Mouse (Mus musculus): ENCODE measurements around the gene Akr1b3. TPM values are rescaled to one million over a fixed set of nuclear protein-coding genes. Genes with fewer than 3 reads are reported as not detected.
A peak's percentile ranks its signal among the peaks of the same experiment; 100 is the strongest.
"Not testable (repeated sequence)": the region's sequence is repeated elsewhere in the genome, so short reads cannot be mapped to it uniquely, and the experiment has no call there.

Gene Akr1b3
- 100 to 1,000 TPM; 202 to 210 TPM for total RNA-seq (2021)
- long read RNA-seq, experiment 1, transcript Akr1b3-201 (10 exons, 1,387 nt) = major isoform, 103 of 112 reads
- long read RNA-seq, experiment 1, partial matches to known transcripts = 5 of 112 reads
- long read RNA-seq, experiment 1, other reads (novel, unspliced or antisense) = 3 of 112 reads
- long read RNA-seq, experiment 2, transcript Akr1b3-201 (10 exons, 1,387 nt) = major isoform, 104 of 109 reads
- long read RNA-seq, experiment 2, partial matches to known transcripts = 2 of 109 reads
- long read RNA-seq, experiment 2, other reads (novel, unspliced or antisense) = 3 of 109 reads

DNA sequence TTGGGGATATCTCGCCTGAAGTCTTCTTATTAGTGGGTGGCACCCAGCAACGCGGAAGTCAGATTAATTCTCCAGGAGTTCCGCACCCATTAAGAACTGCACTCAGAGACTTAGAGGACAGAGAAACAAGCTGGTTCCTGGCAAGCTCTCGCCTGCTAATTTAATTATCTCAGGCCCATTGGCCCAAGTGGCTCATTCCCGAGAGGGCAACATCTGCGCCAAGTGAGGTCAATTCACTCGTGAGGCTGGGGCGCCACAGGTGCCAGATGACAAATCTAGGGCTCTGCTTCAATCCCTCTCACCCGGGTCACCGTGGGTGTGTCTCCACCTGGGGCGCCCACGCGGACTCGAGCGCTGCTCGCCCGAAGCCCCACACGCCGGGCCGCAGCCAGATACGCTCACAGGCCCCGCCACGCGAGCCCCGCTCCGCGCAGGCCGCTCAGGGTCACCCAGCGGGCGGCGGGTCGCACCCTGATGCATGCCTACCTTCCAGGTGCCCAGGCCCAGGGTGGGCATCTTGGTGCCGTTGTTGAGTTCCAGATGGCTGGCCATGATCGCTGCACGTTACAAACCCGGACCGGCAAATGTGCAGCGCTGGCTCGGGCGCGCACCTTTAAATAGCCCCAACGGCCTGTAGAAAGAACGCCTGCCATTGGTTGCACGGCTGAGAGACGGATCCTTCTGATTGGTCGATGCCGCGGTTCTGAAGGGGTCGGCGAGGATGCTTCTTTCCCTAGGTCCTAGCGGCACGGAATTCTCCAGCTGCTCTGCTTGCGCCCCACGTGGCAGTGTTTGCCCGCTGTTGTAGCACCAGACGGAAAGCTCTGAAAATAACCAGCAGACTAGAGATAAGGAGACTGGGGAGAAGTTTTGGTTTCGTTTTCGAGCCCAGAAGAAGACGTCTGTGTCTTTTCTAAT, at the start of gene Akr1b3:
Gene Akr1b3, minus strand, starts transcription at position 625 of the 918 bp plus-strand sequence.
- DNase-seq = peak; percentile 90
- intact Hi-C loops (cut with DNase I; ENCODE audit: low total_unique reads) = no loop called here

DNA sequence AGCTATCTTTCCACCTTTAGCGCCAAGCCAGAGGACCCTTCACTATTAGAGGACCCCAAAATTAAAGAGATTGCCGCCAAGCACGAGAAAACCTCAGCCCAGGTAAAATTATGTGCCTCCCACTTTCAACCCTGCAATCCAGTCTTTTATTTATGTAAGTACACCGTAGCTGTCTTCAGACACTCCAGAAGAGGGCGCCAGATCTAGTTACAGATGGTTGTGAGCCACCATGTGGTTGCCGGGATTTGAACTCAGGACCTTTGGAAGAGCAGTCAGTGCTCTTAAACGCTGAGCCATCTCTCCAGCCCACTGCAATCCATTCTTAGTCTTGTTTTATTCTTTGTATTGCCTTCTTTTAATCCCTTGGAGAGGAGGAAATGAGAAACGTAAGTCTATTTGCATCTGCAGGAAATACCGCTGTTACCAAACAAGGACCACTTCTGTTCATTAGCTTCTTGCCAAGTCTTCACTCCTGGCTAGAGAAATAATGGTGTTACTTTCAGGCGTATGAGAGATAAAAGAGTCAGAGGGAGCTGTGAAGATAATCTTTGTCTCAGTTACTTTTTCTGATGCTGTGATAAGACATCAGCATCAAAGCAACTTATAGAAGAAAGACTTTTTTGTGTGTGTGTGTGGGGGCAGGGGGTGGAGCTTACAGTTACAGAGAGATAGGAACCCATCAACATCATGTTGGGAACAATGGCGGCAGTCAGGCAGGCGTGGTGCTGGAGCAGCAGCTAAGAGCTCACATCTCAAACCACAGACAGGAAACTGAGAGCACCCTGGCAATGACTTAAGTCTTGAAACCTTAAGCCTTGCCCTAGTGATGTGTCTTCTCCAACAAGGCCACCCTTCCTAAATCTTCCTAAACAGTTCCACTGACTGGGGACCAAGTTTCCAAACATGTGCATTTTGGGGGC, 47.2 kb upstream of the Akr1b3 start:
- no peak for DNase-seq
- intact Hi-C loops (cut with DNase I; ENCODE audit: low total_unique reads) = no loop called here

DNA sequence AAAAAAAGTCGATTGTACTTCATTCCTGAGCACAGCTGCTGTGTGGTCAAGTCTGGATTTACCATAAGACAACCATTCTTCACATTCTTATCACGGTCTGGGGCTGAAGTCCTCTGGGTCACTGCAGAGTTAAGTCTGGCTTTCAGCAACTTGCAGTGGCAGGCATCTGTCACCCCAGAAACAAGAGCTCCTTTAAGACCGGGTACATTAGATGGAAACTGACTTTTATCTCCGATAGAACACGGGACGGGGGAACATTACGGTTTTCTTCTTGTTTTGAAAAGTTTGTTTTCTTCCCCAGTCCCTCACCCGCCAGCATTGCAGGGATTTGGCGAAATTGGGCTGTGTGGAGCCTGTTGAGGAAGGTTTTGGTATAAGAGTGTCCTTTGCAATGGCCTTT, 38.6 kb upstream of the Akr1b3 start:
- DNase-seq = no peak
- intact Hi-C loops (cut with DNase I; ENCODE audit: low total_unique reads) = no loop called here

DNA sequence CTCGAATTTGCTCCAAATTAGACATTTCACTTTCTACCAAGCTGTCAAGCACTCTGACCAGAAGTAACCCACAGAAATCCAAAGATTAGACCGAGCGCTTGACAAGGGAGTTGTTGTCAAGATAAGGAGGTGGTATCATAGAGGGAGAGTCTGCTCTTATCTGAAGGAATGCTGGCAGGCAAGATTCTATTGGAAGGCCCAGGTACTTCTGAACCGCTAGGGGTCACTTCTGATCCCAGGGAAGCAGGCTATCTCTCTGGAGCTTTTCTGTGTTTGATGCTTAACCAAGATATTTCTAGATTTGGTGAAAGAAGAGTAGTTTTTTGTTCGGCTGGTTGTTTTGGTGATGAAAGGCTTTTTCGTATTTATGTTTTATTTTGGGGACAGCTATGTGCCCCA, 38.1 kb upstream of the Akr1b3 start:
- intact Hi-C loops (cut with DNase I; ENCODE audit: low total_unique reads) = no loop called here
- no peak for DNase-seq

DNA sequence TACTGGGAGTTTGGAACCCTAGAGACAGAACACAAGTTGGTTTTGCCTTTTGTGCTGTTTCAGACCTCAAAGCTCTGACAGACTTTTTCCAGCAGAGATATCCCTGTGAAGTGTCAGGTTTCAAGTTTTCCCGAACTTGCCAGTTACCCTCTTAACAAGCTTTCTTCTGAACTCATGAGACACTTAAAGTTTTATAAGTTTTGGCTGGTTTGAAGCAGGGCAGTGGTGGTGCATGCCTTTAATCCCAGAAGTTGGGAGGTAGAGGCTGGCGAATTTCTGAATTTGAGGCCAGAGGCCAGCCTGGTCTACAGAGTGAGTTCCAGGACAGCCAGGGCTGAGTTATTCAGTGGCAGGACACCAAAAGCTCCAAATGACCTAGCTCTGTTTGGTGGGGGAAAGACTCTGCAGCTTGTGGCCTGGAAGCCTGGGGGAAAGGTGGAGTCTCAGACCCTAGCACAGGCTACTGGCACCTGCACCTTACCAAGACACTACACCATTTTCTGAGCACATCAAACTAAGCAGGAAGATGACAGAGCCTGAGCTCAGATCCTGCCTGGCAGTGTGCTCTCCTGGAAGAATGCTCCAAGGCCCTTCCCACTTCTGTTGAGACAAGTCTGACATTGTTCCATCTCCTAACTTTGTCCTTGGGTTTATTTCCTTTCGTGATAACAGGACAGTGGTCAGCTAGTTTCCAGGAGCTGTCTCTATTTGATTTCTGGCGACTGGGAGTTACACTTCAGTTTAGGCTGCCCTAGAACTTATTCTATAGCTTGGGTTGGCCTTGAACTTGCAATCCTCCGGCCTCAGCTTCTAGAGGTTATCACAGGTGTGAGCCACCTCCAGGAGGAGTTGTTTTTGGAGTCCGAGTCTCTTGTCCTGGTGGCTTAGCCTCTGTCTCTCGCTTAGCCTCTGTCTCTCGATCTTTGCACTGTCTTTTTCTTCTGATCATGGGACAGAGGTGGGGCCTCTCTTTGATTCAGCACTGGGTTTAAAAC, 37.4 kb upstream of the Akr1b3 start:
- intact Hi-C loops (cut with DNase I; ENCODE audit: low total_unique reads) = no loop called here
- no peak for DNase-seq

DNA sequence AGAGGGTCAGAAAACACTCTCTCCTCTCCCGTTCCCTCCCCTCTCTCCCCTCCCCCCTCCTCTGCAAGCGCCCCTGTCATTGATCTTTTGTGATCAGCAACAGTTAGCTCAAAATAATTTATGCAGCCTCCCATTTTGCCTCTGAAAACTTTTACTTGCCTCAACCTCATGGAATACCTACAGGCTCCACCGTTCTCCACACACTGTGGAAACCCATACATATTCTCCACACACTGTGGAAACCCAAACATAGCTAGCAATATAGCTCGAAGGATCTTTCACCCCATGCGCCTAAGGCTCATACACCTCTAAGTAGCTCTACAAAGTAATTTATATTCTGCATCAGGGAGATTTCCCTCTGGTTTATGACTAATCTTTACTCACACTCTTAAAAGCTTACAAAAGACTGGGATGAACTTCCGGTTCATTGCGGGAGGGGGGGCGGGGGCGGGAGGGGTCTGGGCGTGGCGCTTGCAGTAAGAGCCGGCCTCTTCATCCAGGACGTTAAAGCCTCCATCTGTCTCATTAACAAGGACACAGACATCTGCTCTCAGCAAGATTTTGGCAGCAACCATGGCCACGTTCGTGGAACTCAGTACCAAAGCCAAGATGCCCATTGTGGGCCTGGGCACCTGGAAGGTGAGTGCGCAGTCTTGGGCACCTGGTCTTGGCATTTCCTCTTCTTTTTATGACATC, 36.5 kb upstream of the Akr1b3 start, which contains the start of gene Akr1b8:
Gene Akr1b8, plus strand, starts transcription at position 462 of the 696 bp plus-strand sequence.
- DNase-seq = no peak

DNA sequence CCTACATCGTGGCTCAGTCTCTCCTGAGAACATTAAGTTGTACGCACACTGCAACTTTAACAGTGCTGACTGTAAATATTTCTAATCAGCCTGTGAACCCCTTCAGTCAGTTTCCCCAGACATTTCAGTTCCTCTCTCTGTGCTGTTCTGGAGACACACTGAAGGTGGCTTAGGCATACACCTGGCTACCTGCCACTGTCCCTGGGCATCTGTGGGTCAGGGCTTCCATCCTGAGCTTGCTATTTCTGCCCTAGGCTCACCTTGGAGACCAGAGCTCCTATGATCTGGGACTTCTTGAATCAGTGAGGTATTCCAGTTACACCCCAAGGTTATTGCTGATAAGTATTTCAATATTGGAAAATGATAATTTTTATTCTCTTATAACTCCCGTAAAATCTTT, 35.1 kb upstream of the Akr1b3 start:
- no peak for DNase-seq
- intact Hi-C loops (cut with DNase I; ENCODE audit: low total_unique reads) = no loop called here

More for the DNA sequence above, 36.5 kb upstream of the Akr1b3 start, which contains the start of gene Akr1b8:
- intact Hi-C loops (cut with DNase I; ENCODE audit: low total_unique reads) = no loop called here

DNA sequence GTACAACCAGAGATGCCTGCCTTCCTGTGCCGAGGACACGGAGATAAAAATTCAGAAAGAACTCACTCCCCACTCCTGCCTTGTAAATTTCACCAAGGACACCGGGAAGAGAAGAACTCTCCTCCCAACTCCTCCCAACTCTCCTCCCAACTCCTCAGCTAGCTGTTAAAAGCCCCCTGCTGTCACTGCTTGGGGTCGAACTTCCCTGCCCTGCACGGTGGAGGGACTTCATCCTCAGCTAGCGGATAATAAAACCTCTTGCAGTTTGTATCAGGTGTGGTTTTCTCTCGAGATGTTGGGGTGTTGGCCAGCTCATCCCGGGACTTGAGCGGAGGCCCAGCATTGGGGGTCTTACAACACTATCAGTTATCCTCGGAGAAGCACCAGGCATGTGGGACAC, 34.2 kb upstream of the Akr1b3 start:
- intact Hi-C loops (cut with DNase I; ENCODE audit: low total_unique reads) = not testable (repeated sequence)

DNA sequence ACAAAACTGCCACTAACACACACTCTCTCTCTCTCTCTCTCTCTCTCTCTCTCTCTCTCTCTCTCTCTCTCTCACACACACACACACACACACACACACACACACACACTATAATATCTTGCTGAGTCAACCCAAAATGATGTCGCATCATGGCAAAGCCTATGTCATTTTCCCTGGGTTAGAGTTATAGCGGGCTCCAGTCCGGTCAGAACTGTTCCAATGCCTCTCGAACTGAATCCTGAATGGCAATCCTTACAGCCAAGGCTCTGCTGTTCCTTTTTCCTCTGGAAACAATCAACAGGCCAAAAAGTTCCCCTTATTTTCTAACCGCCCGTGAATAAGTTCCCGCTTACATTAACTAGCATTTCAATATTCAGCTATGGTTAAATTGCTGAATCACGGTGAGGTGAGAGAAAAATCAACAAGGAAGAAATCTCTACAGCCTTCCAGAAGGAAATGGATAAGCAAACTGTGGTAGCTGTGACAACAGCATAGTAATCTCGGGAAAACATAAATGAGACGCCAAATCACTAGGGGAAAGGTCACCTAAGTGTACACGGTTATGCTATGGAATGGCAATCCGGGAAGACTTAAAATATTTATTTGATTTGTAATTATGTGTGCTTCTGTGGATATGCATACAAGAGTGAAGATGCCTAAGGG, 32.9 kb upstream of the Akr1b3 start:
- intact Hi-C loops (cut with DNase I; ENCODE audit: low total_unique reads) = no loop called here
- no peak for DNase-seq

More for the DNA sequence above, 34.2 kb upstream of the Akr1b3 start:
- not testable (repeated sequence) for DNase-seq

DNA sequence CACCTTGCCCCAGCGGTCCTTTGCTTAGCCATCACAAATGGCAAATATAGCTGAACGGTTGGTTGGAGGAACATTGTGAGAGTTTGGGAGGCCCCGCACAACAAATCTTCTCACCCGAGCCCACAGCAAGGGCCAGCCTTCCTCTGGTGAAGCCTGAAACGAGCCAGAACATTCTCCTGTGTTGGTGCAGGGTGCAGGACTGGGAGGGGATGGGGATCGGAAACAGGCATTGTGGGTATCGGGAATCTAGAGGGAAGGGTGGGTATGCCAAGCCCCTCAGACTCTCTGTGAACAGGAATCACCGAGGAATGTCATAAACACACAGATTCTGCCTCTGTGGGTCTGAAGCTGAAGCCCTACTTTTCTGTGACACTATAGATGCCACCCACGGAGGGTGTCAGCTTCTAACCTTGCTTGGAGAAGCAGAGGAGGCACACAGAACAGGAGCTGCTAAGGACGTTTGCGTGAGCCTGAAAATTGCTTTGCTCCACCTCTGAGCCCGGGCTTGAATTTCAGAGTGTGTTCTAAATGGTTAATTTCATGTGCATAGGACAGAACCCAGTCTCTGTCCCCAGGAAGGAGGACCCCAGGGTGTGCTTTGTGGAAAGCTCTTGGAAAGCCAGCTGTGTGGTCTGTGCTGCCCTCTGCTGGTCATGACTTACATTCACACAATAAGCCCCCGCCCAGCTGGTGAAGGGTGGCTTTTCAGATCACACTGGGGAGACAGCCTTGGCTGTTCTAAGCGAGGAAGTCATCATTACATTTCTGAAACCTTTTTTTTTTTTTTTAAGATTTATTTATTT, 29.0 kb upstream of the Akr1b3 start:
- peak; percentile 62 for DNase-seq
- intact Hi-C loops (cut with DNase I; ENCODE audit: low total_unique reads) = no loop called here

DNA sequence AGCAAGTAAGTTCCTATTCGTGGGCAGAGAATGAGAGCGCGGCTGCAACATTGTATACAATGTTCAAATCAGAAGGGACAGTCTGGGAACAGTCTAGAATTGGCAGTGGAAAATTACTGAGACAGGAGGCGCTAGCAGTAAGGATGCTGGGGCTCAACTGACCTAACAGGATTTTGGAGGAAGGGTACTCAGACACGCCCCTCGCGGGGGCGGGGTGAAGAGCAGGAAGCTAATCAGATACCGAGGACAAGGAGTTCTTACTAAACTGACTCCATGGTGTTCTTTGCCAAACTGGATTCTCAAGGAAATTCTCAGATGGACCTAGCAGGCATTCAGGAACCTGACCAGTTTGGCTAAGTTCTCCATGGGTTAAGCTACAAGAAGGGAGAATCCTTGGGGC, 27.7 kb upstream of the Akr1b3 start:
- intact Hi-C loops (cut with DNase I; ENCODE audit: low total_unique reads) = no loop called here
- no peak for DNase-seq

DNA sequence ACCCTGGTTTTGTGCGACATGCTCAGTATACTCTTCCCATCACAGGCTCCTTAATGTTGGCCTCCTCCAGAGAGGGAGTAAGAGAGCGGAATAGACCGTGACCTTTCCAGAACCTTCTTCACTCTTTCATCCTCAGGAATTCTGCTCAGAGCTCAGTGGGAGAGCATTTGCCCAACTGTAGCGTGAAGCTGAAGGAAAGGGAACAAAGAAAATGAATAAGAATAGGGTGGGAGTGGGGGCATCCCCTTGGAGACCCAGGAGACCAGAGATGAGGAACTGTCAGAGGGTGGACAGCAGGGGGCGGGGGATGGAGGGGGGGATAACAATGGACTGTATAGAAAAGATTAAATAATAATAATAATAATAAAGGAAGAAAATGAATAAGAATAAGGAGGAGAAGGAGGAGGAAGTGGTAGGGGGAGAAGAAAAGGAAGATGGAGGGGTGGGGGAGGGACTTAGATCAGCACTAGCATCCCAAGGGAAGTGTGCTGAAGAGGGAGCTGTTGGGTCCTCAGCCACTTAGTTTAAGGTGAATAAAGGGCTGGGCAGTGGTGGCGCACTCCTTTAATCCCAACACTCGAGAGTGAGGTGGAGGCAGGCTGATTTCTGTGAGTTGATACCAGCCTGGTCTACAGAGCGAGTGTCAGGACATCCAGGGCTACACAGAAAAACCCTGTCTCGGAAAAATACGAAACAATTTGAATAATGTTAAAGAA, 27.0 kb upstream of the Akr1b3 start:
- no peak for DNase-seq
- intact Hi-C loops (cut with DNase I; ENCODE audit: low total_unique reads) = no loop called here

DNA sequence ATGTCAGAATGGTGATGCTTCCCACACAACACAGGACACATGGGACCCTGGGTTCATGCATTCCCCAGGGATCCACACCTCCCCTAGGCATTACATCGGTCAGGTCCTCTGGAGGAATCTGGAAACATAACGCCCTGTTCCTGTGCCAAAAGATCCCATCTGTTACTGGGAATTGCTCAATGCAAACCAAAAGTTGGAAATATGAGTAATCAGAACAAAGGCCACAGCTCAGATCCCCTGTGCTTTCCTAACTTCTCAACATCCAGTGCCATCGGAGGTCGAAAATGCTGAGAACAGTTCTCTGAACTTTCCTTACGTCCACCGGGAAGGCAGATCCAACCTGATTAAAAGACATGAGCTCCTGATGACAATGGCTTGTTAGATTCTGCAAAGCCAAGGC, 26.1 kb upstream of the Akr1b3 start:
- intact Hi-C loops (cut with DNase I; ENCODE audit: low total_unique reads) = no loop called here
- no peak for DNase-seq

DNA sequence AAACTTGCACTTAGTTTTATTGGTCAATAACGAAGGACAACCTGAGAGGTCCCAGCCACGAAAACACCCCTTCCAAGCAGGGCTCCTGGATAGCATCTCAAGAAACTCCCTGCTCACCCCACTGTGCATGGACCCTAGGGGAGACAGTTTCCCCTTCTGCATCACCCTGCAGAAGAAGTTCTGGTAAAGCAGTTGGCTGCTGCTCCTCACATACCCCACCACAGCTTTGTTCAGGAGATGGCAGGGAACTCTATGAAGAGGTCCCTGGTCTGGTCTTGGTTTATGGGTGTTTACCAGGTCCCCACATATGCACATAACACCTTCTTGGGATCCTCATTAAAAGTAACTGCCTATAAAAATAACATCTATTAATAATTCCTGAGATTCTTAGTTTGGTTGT, 25.2 kb upstream of the Akr1b3 start:
- intact Hi-C loops (cut with DNase I; ENCODE audit: low total_unique reads) = no loop called here
- DNase-seq = no peak

DNA sequence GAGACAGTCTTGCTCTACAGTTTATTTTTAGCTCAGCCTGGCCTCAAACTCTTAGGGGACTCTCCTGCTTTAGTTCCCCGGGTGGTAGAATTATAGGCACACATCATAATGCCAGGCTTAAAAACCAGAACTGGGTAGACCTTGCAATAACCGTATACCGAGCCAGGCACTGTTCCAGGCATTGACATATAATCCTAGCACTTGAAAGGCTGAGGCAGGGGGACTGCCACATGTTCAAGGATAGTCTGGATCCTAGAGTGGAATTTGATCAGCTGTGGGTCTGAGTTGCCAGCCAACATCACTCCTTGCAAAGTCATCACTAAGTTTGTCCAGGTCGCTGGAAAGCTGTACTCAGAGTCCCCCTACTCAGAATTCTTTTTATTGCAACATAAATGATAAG, 24.7 kb upstream of the Akr1b3 start:
- intact Hi-C loops (cut with DNase I; ENCODE audit: low total_unique reads) = no loop called here
- no peak for DNase-seq

DNA sequence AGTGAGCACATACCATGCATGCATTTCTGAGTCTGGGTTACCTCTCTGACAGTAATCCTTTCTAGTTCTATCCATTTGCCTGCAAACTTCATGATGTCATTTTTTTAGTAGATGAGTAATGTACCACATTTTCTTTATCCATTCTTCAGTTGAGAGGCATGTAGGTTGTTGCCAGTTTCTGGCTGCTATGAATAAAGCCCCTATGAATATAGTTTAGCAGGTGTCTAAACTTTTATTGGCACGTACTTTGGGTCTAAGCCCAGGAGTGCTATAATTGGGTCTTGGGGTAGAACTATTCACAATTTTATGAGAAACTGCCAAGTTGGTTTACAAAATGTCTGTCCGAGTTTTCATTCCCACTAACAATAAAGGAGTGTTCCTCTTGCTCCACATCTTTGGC, 20.5 kb upstream of the Akr1b3 start:
- DNase-seq = no peak
- intact Hi-C loops (cut with DNase I; ENCODE audit: low total_unique reads) = no loop called here
